ENCODE assay signal across 15 mouse cellular contexts in genomic region chr15:95313286-95313685, GRCm38 (mm10).
DNase-seq lines count a peak whose midpoint lies in the region; ATAC-seq and TF ChIP-seq lines count a peak whose summit lies in the region.
"Had no signal": no experiment of that assay in that cellular context is flagged by ENCODE, and none has a peak within 500 bp of the region (broad histone marks: within the 10 kb centered on the region; RNA-seq: fewer than 3 reads in every experiment).

No protein-coding gene starts in this region.

- H3K9me3 ChIP-seq in midbrain, embryonic 13.5 days, result no peaks in the 10 kb centered on the region
- H3K9me3 ChIP-seq in midbrain, embryonic 10.5 days (replicated peaks), result no peaks in the 10 kb centered on the region
- no peaks in the 10 kb centered on the region for H3K9me3 ChIP-seq in forebrain, postnatal 0 days (ENCODE audit: low read length)
- H3K9me3 ChIP-seq: embryonic facial prominence, embryonic 15.5 days; heart, embryonic 15.5 days; liver, embryonic 12.5 days had no signal

- H3K36me3 ChIP-seq in midbrain, embryonic 13.5 days, result no peaks in the 10 kb centered on the region
- no peaks in the 10 kb centered on the region for H3K36me3 ChIP-seq in midbrain, embryonic 10.5 days
- no peaks in the 10 kb centered on the region for H3K36me3 ChIP-seq in forebrain, postnatal 0 days (ENCODE audit: insufficient read depth)
- H3K36me3 ChIP-seq: embryonic facial prominence, embryonic 15.5 days; heart, embryonic 15.5 days; liver, embryonic 12.5 days had no signal

- TF ChIP-seq CTCF in forebrain, postnatal 0 days (IDR thresholded peaks at IDR 0.05; ENCODE audit: low read depth), result no peak

- H3K27me3 ChIP-seq in midbrain, embryonic 13.5 days, result no peaks in the 10 kb centered on the region
- H3K27me3 ChIP-seq in midbrain, embryonic 10.5 days (ENCODE audit: low read depth, poor library complexity, severe bottlenecking), result no peaks in the 10 kb centered on the region
- H3K27me3 ChIP-seq in forebrain, postnatal 0 days (ENCODE audit: insufficient read depth, low read length), result no peaks in the 10 kb centered on the region
- H3K27me3 ChIP-seq: embryonic facial prominence, embryonic 15.5 days; heart, embryonic 15.5 days; liver, embryonic 12.5 days had no signal

- peaks cover 25% of the 10 kb centered on the region for H3K4me1 ChIP-seq in midbrain, embryonic 13.5 days (replicated peaks)
- H3K4me1 ChIP-seq in midbrain, embryonic 10.5 days, result no peaks in the 10 kb centered on the region
- H3K4me1 ChIP-seq in forebrain, postnatal 0 days (ENCODE audit: insufficient read depth), result no peaks in the 10 kb centered on the region
- H3K4me1 ChIP-seq: embryonic facial prominence, embryonic 15.5 days; heart, embryonic 15.5 days; liver, embryonic 12.5 days had no signal

- DNase-seq in midbrain, embryonic 10.5 days (ENCODE audit: low spot score), result no peak
- DNase-seq in cerebellum, adult 11 months, result peak; percentile 41
- DNase-seq in cerebellum, adult 8-10 months, result peak; percentile 46
- DNase-seq in forebrain, postnatal 0 days, result peak; percentile 33
- no peak for DNase-seq in adrenal gland, postnatal 36 days
- no peak for DNase-seq in ovary, postnatal 36 days (ENCODE audit: low spot score)
- DNase-seq: layer of hippocampus, adult 9-11 months; lung, postnatal 14 days; right cerebral cortex, postnatal 14 days; thymus, adult 18-20 months had no signal

- H3K4me3 ChIP-seq in midbrain, embryonic 13.5 days (replicated peaks), result no peak overlapping the region
- H3K4me3 ChIP-seq in midbrain, embryonic 10.5 days, result no peak overlapping the region
- H3K4me3 ChIP-seq in forebrain, postnatal 0 days (ENCODE audit: low read depth, low read length), result no peak overlapping the region
- H3K4me3 ChIP-seq: embryonic facial prominence, embryonic 15.5 days; heart, embryonic 15.5 days; liver, embryonic 12.5 days had no signal

- ATAC-seq in midbrain, embryonic 13.5 days, result 0 out of 2 replicates have a peak, but pooled peaks have one; percentile 34
- no peak for ATAC-seq in forebrain, postnatal 0 days
- ATAC-seq: liver, embryonic 12.5 days had no signal

- H3K4me2 ChIP-seq in midbrain, embryonic 13.5 days (replicated peaks), result no peak overlapping the region
- H3K4me2 ChIP-seq in forebrain, postnatal 0 days (ENCODE audit: low read depth), result no peak overlapping the region
- H3K4me2 ChIP-seq: embryonic facial prominence, embryonic 15.5 days; heart, embryonic 15.5 days; liver, embryonic 12.5 days; midbrain, embryonic 11.5 days had no signal

- H3K9ac ChIP-seq in midbrain, embryonic 13.5 days (replicated peaks), result no peak overlapping the region
- no peak overlapping the region for H3K9ac ChIP-seq in forebrain, postnatal 0 days
- H3K9ac ChIP-seq: embryonic facial prominence, embryonic 15.5 days; heart, embryonic 15.5 days; liver, embryonic 12.5 days had no signal

- H3K27ac ChIP-seq in midbrain, embryonic 13.5 days, result peak overlapping the region; percentile 67
- no peak overlapping the region for H3K27ac ChIP-seq in midbrain, embryonic 10.5 days (replicated peaks)
- H3K27ac ChIP-seq in forebrain, postnatal 0 days (ENCODE audit: low read depth, low read length), result no peak overlapping the region
- H3K27ac ChIP-seq: embryonic facial prominence, embryonic 15.5 days; heart, embryonic 15.5 days; liver, embryonic 12.5 days had no signal

- 57% methylated on average over 5 of the region's 5 CpGs for WGBS in midbrain, embryonic 13.5 days
- 84% methylated on average over 5 of the region's 5 CpGs for WGBS in midbrain, embryonic 10.5 days
- WGBS in forebrain, postnatal 0 days, result 24% methylated on average over 5 of the region's 5 CpGs

Comparison
In these comparisons a context has a peak if more than half of its experiments do, and no peak if none do; other contexts are left out.
1. DNase-seq: peak in cerebellum, adult 11 months (single experiment), cerebellum, adult 8-10 months (single experiment) and forebrain, postnatal 0 days (single experiment); none in midbrain, embryonic 10.5 days (single experiment), adrenal gland, postnatal 36 days (0 of 2) and ovary, postnatal 36 days (single experiment).